In genomic region chr6:125314231-125314563, GRCm38 (mm10) we compare ENCODE assay signal across 9 mouse cellular contexts. TPM values are rescaled to one million over a fixed set of nuclear protein-coding genes. Genes with fewer than 3 reads are reported as not detected.
DNase-seq lines count a peak whose midpoint lies in the region; ATAC-seq and TF ChIP-seq lines count a peak whose summit lies in the region.
"Had no signal": no experiment of that assay in that cellular context is flagged by ENCODE, and none has a peak within 500 bp of the region (broad histone marks: within the 10 kb centered on the region; RNA-seq: fewer than 3 reads in every experiment).

No protein-coding gene starts in this region.

- no peaks in the 10 kb centered on the region for H3K9me3 ChIP-seq in heart, embryonic 13.5 days
- H3K9me3 ChIP-seq in hindbrain, embryonic 11.5 days (ENCODE audit: control insufficient read depth, low read length), result no peaks in the 10 kb centered on the region

- no peak for DNase-seq in heart, adult 8-10 months (ENCODE audit: low spot score)
- DNase-seq in Patski (ENCODE audit: low read depth, low spot score), result no peak
- DNase-seq in hindbrain, embryonic 11.5 days (ENCODE audit: low spot score), result no peak
- no peak for DNase-seq in left cerebral cortex, postnatal 10 days (ENCODE audit: extremely low spot score in 1 of 2, low spot score in 2 of 2)
- no peak for DNase-seq in gastrocnemius, postnatal 36 days

- CTCF ChIA-PET in Patski (lab: Charles Lee), result interaction anchor here (0.7 to 1.4 kb wide), 2 partner anchors 14 to 52 kb away, joined by 3 to 4 read pairs; no protein-coding TSS in a partner anchor

- H3K4me3 ChIP-seq in heart, embryonic 13.5 days, result peak overlapping the region; percentile 71
- H3K4me3 ChIP-seq in hindbrain, embryonic 11.5 days (ENCODE audit: low read depth, low read length), result 0 out of 2 replicates have a peak overlapping the region, but pooled peaks have one; percentile 33

- peak overlapping the region; percentile 90 for H3K4me2 ChIP-seq in heart, embryonic 13.5 days
- H3K4me2 ChIP-seq in hindbrain, embryonic 11.5 days (replicated peaks; ENCODE audit: low read depth, low read length), result peak overlapping the region; percentile 76

- H3K9ac ChIP-seq in heart, embryonic 13.5 days, result peak overlapping the region; percentile 96
- H3K9ac ChIP-seq in hindbrain, embryonic 11.5 days (ENCODE audit: low read depth, low read length), result peak overlapping the region; percentile 75

- H3K36me3 ChIP-seq in heart, embryonic 13.5 days, result peaks cover 26% of the 10 kb centered on the region
- no peaks in the 10 kb centered on the region for H3K36me3 ChIP-seq in hindbrain, embryonic 11.5 days (ENCODE audit: control insufficient read depth, insufficient read depth, low read length)

- H3K27ac ChIP-seq in heart, embryonic 13.5 days (replicated peaks), result peak overlapping the region; percentile 78
- no peak overlapping the region for H3K27ac ChIP-seq in hindbrain, embryonic 11.5 days (ENCODE audit: low read depth, low read length)

- intact Hi-C loops in left cerebral cortex, postnatal 10 days (cut with DNase I), result no loop called here
- intact Hi-C loops in gastrocnemius, postnatal 36 days (cut with DNase I), result no loop called here

- no peak for ATAC-seq in heart, embryonic 13.5 days (ENCODE audit: extremely low read depth, insufficient number of reproducible peaks, low FRiP score, low TSS enrichment)
- ATAC-seq in Patski, result peak; percentile 36
- peak; percentile 20 for ATAC-seq in hindbrain, embryonic 11.5 days (ENCODE audit: low FRiP score)
- ATAC-seq in megakaryocyte progenitor cell, adult 5-6 weeks (replicated peaks; ENCODE audit: poor library complexity), result peak; percentile 27
- no peak for ATAC-seq in CD4-positive, CD25-positive, alpha-beta regulatory T cell, adult 4 months

- peaks cover 40% of the 10 kb centered on the region for H3K4me1 ChIP-seq in heart, embryonic 13.5 days
- H3K4me1 ChIP-seq in hindbrain, embryonic 11.5 days (replicated peaks; ENCODE audit: control insufficient read depth, insufficient read depth, low read length), result no peaks in the 10 kb centered on the region

- in situ Hi-C loops in Patski (cut with MboI; ENCODE audit: low pct_unique_long_range_greater_than_20kb), result no loop called here

- POLR2A ChIA-PET in Patski (lab: Charles Lee), result interaction anchor here (0.9 to 2.8 kb wide), 4 partner anchors 14 to 90 kb away, joined by 3 to 15 read pairs (median 3); partner anchors contain the start of gene Tnfrsf1a

- WGBS in heart, embryonic 13.5 days, result 57% methylated on average over 7 of the region's 7 CpGs
- WGBS in hindbrain, embryonic 11.5 days, result 51% methylated on average over 7 of the region's 7 CpGs

- peaks cover 8% of the 10 kb centered on the region for H3K27me3 ChIP-seq in heart, embryonic 13.5 days (replicated peaks)
- no peaks in the 10 kb centered on the region for H3K27me3 ChIP-seq in Patski
- H3K27me3 ChIP-seq in hindbrain, embryonic 11.5 days (ENCODE audit: control insufficient read depth, insufficient read depth, low read length), result no peaks in the 10 kb centered on the region

- no peak for TF ChIP-seq CTCF in Patski (IDR thresholded peaks at IDR 0.05)

RNA-seq across cellular contexts. Expression of gene Ltbr, which starts 0.5 kb away (rescaled TPM):
- 42.9 and 43.5 TPM in 2 replicates for polyA plus RNA-seq in heart, embryonic 13.5 days (2015; fragmentation: Nextera tagmentation; extraction: Ambion mirVana)
- 10 to 100 TPM; 24.4 to 26.2 (median 25.5) TPM for total RNA-seq in heart, adult 8-10 months (2022)
- 164 TPM for polyA plus RNA-seq in Patski (2021)
- 17.9 and 19.0 TPM in 2 replicates for polyA plus RNA-seq in hindbrain, embryonic 11.5 days (2014; fragmentation: Nextera tagmentation; extraction: Ambion mirVana)
- total RNA-seq in megakaryocyte progenitor cell, adult 5-6 weeks (2015), result 17.5 and 18.7 TPM in 2 replicates
- 28.2 and 43.7 TPM in 2 replicates for total RNA-seq in megakaryocyte progenitor cell, adult 5-6 weeks (2017)
- total RNA-seq in left cerebral cortex, postnatal 10 days (2021), result 1 to 10 TPM; 9.4 to 9.7 TPM
- polyA plus RNA-seq in CD4-positive, CD25-positive, alpha-beta regulatory T cell, adult 4 months (2017; shearing (Covaris generic)), result under 1 TPM in 1 of 2 experiments, not detected in 1; 0.28 TPM
- 10 to 100 TPM; 20.3 to 21.7 TPM for total RNA-seq in gastrocnemius, postnatal 36 days (2021)
- total RNA-seq: CH12.LX had no signal

RNA-seq across cellular contexts. Expression of gene Scnn1a, which starts 6.3 kb away (rescaled TPM):
- polyA plus RNA-seq in heart, embryonic 13.5 days (2015; fragmentation: Nextera tagmentation; extraction: Ambion mirVana), result 0.63 and 0.69 TPM in 2 replicates
- total RNA-seq in heart, adult 8-10 months (2022), result under 1 TPM; 0.46 to 0.80 (median 0.58) TPM
- 1.8 TPM for polyA plus RNA-seq in Patski (2021)
- 0.45 and 0.96 TPM in 2 replicates for polyA plus RNA-seq in hindbrain, embryonic 11.5 days (2014; fragmentation: Nextera tagmentation; extraction: Ambion mirVana)
- total RNA-seq in megakaryocyte progenitor cell, adult 5-6 weeks (2015), result 21.8 and 22.9 TPM in 2 replicates
- 0.75 and 1.7 TPM in 2 replicates for total RNA-seq in megakaryocyte progenitor cell, adult 5-6 weeks (2017)
- 1 to 10 TPM; 2.0 to 2.3 TPM for total RNA-seq in left cerebral cortex, postnatal 10 days (2021)
- polyA plus RNA-seq in CD4-positive, CD25-positive, alpha-beta regulatory T cell, adult 4 months (2017; shearing (Covaris generic)), result not detected
- total RNA-seq in gastrocnemius, postnatal 36 days (2021), result under 1 TPM; 0.15 to 0.36 TPM
- total RNA-seq: CH12.LX had no signal

RNA-seq across cellular contexts. Expression of gene Tuba3a, which starts 28.4 kb away (rescaled TPM):
- polyA plus RNA-seq in heart, embryonic 13.5 days (2015; fragmentation: Nextera tagmentation; extraction: Ambion mirVana), result 0.16 TPM in 1 of 2 replicates, not detected in the other
- not detected for total RNA-seq in heart, adult 8-10 months (2022)
- polyA plus RNA-seq in Patski (2021), result not detected
- polyA plus RNA-seq in hindbrain, embryonic 11.5 days (2014; fragmentation: Nextera tagmentation; extraction: Ambion mirVana), result not detected in 2 replicates
- not detected in 2 replicates for total RNA-seq in megakaryocyte progenitor cell, adult 5-6 weeks (2015)
- not detected in 2 replicates for total RNA-seq in megakaryocyte progenitor cell, adult 5-6 weeks (2017)
- not detected for total RNA-seq in left cerebral cortex, postnatal 10 days (2021)
- 1 to 10 TPM; 1.9 to 2.3 TPM for polyA plus RNA-seq in CD4-positive, CD25-positive, alpha-beta regulatory T cell, adult 4 months (2017; shearing (Covaris generic))
- not detected for total RNA-seq in gastrocnemius, postnatal 36 days (2021)
- total RNA-seq: CH12.LX had no signal

RNA-seq across cellular contexts. Expression of gene Tnfrsf1a, which starts 35.0 kb away (rescaled TPM):
- 39.0 and 43.8 TPM in 2 replicates for polyA plus RNA-seq in heart, embryonic 13.5 days (2015; fragmentation: Nextera tagmentation; extraction: Ambion mirVana)
- 10 to 100 TPM; 50.4 to 54.8 (median 52.8) TPM for total RNA-seq in heart, adult 8-10 months (2022)
- polyA plus RNA-seq in Patski (2021), result 190 TPM
- 25.2 and 25.9 TPM in 2 replicates for polyA plus RNA-seq in hindbrain, embryonic 11.5 days (2014; fragmentation: Nextera tagmentation; extraction: Ambion mirVana)
- total RNA-seq in megakaryocyte progenitor cell, adult 5-6 weeks (2015), result 56.9 and 61.8 TPM in 2 replicates
- 56.6 and 57.1 TPM in 2 replicates for total RNA-seq in megakaryocyte progenitor cell, adult 5-6 weeks (2017)
- 10 to 100 TPM in 1 of 2 experiments, 1 to 10 TPM in 1; 9.4 to 11.8 TPM for total RNA-seq in left cerebral cortex, postnatal 10 days (2021)
- polyA plus RNA-seq in CD4-positive, CD25-positive, alpha-beta regulatory T cell, adult 4 months (2017; shearing (Covaris generic)), result 10 to 100 TPM; 24.9 to 43.5 TPM
- 10 to 100 TPM; 21.9 to 28.7 TPM for total RNA-seq in gastrocnemius, postnatal 36 days (2021)

Comparison
In these comparisons a context has a peak if more than half of its experiments do, and no peak if none do; other contexts are left out.
1. ATAC-seq: peak in Patski (single experiment), hindbrain, embryonic 11.5 days (single experiment) and megakaryocyte progenitor cell, adult 5-6 weeks (single experiment); none in heart, embryonic 13.5 days (single experiment) and CD4-positive, CD25-positive, alpha-beta regulatory T cell, adult 4 months (single experiment).